Mouse (Mus musculus) spleen, adult 2 months (tissue): ENCODE measurements around the gene Lmbr1l.
"Not testable (repeated sequence)": the region's sequence is repeated elsewhere in the genome, so short reads cannot be mapped to it uniquely, and the experiment has no call there.

Experiments
- CTCF ChIP-seq: fragments of 200-500 bp; IDR thresholded peaks from 2 replicates; pipeline ENCODE4 v1.5.1; 2011; ENCODE audit warnings: mild to moderate bottlenecking, inconsistent platforms; ENCODE audit not compliant: insufficient read depth, insufficient read length, insufficient replicate concordance; ENCODE audit errors: extremely low read depth
- POLR2A ChIP-seq: fragments of 200-500 bp; IDR thresholded peaks from 2 replicates; pipeline ENCODE4 v1.6.1; 2011; ENCODE audit warnings: low read depth, low read length, inconsistent platforms

DNA sequence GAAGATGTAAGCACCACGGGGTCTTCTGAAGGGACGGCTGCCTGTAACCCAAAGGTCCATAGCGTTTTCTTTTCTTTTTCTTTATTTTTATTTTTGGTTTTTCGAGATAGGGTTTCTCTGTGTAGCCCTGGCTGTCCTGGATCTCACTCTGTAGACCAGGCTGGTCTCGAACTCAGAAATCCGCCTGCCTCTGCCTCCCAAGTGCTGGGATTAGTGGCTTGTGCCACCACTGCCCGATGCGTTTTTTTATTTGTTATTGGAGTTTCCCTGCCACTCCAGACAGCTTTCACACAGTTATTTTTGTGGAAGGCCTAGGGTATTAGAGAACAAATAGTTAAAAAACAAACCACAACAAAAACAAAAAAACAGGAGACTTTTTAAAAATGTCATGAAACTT is 466 bp upstream of the Lmbr1l start:
- not testable (repeated sequence) for TF ChIP-seq CTCF, POLR2A
